ENCODE assay signal across 15 mouse cellular contexts in genomic region chr8:126707300-126707902, GRCm38 (mm10).
A peak's percentile ranks its signal among the peaks of the same experiment; 100 is the strongest.
DNase-seq lines count a peak whose midpoint lies in the region; ATAC-seq and TF ChIP-seq lines count a peak whose summit lies in the region.
"Had no signal": no experiment of that assay in that cellular context is flagged by ENCODE, and none has a peak within 500 bp of the region (broad histone marks: within the 10 kb centered on the region; RNA-seq: fewer than 3 reads in every experiment).

No protein-coding gene starts in this region.

- ATAC-seq in liver, embryonic 11.5 days (replicated peaks; ENCODE audit: low FRiP score): no peak
- peak; percentile 41 for ATAC-seq in liver, postnatal 0 days

- no peak overlapping the region for H3K4me3 ChIP-seq in liver, adult 2 months (ENCODE audit: insufficient read depth, low read depth, low read length)
- H3K4me3 ChIP-seq in liver, embryonic 11.5 days (ENCODE audit: low read depth, low read length): no peak overlapping the region
- no peak overlapping the region for H3K4me3 ChIP-seq in liver, postnatal 0 days (ENCODE audit: low read depth, low read length)
- H3K4me3 ChIP-seq: midbrain, embryonic 12.5 days; stomach, embryonic 15.5 days had no signal

- H3K36me3 ChIP-seq in liver, adult 2 months (ENCODE audit: control insufficient read depth, insufficient read depth, low read length): no peaks in the 10 kb centered on the region
- H3K36me3 ChIP-seq in liver, embryonic 11.5 days (ENCODE audit: control insufficient read depth, insufficient read depth, low read length): no peaks in the 10 kb centered on the region
- H3K36me3 ChIP-seq in liver, postnatal 0 days (replicated peaks; ENCODE audit: insufficient read depth, low read length): no peaks in the 10 kb centered on the region
- H3K36me3 ChIP-seq: midbrain, embryonic 12.5 days; stomach, embryonic 15.5 days had no signal

- H3K4me2 ChIP-seq in liver, embryonic 11.5 days: no peak overlapping the region
- H3K4me2 ChIP-seq in liver, postnatal 0 days (ENCODE audit: low read depth, low read length): no peak overlapping the region
- H3K4me2 ChIP-seq: midbrain, embryonic 12.5 days; stomach, embryonic 15.5 days had no signal

- TF ChIP-seq CTCF in liver, adult 2 months (IDR thresholded peaks at IDR 0.05; ENCODE audit: low read depth, low read length): no peak
- no peak for TF ChIP-seq CTCF in brain, embryonic 14.5 days (IDR thresholded peaks at IDR 0.05; ENCODE audit: borderline replicate concordance, extremely low read depth, insufficient read depth, insufficient read length)
- TF ChIP-seq CTCF in liver, postnatal 0 days (IDR thresholded peaks at IDR 0.05; ENCODE audit: low read depth): peak; percentile 28; the same call in 1 of the 2 replicates

- TF ChIP-seq POLR2A in liver, adult 2 months (IDR thresholded peaks at IDR 0.05; ENCODE audit: extremely low read depth, insufficient read depth, low read length): no peak
- TF ChIP-seq POLR2A in brain, embryonic 14.5 days (IDR thresholded peaks at IDR 0.05; ENCODE audit: borderline replicate concordance, extremely low read depth, insufficient read depth, insufficient read length, poor library complexity, severe bottlenecking): no peak

- H3K27me3 ChIP-seq in liver, adult 2 months (ENCODE audit: control insufficient read depth, insufficient read depth, low read length): no peaks in the 10 kb centered on the region
- H3K27me3 ChIP-seq in liver, embryonic 11.5 days (replicated peaks; ENCODE audit: control insufficient read depth, insufficient read depth, low read length): no peaks in the 10 kb centered on the region
- H3K27me3 ChIP-seq in liver, postnatal 0 days (ENCODE audit: insufficient read depth, low read length): no peaks in the 10 kb centered on the region
- H3K27me3 ChIP-seq: midbrain, embryonic 12.5 days; stomach, embryonic 15.5 days had no signal

- peak; percentile 73 for DNase-seq in liver, adult 2 months (ENCODE audit: extremely low read depth, low read depth, low spot score)
- DNase-seq in liver, embryonic 11.5 days (ENCODE audit: low spot score): no peak
- peak; percentile 27 for DNase-seq in adipocyte (ENCODE audit: low spot score)
- peak; percentile 74 for DNase-seq in brain, embryonic 14.5 days (ENCODE audit: low read depth)
- peak; percentile 39 for DNase-seq in liver, postnatal 0 days
- DNase-seq in right cerebral cortex, adult 2 months (ENCODE audit: low spot score in 2 of 2): no peak
- DNase-seq in urinary bladder, postnatal 10 days (ENCODE audit: low spot score): no peak
- DNase-seq: adrenal gland, postnatal 36 days; cerebellum, adult 2 months; gastrocnemius, postnatal 36 days; heart, postnatal 4 days; right cerebral cortex, postnatal 14 days; thymus, postnatal 4 days had no signal

- 40% methylated on average over 6 of the region's 6 CpGs for WGBS in liver, adult 2 months
- 73% methylated on average over 6 of the region's 6 CpGs for WGBS in liver, embryonic 11.5 days
- 43% methylated on average over 5 of the region's 6 CpGs for WGBS in liver, postnatal 0 days (ENCODE audit: insufficient replicate concordance)

- no peaks in the 10 kb centered on the region for H3K79me2 ChIP-seq in liver, adult 2 months (ENCODE audit: control insufficient read depth, insufficient read depth, low read length)

- H3K4me1 ChIP-seq in liver, adult 2 months (ENCODE audit: control insufficient read depth, insufficient read depth, low read length): peaks cover 15% of the 10 kb centered on the region
- H3K4me1 ChIP-seq in liver, embryonic 11.5 days (replicated peaks; ENCODE audit: control insufficient read depth, insufficient read depth, low read length): peaks cover 3% of the 10 kb centered on the region; the same call in 1 of the 2 replicates
- peaks cover 46% of the 10 kb centered on the region for H3K4me1 ChIP-seq in liver, postnatal 0 days (ENCODE audit: insufficient read depth)
- H3K4me1 ChIP-seq: stomach, embryonic 15.5 days had no signal

- no peak overlapping the region for H3K9ac ChIP-seq in liver, adult 2 months (ENCODE audit: low read depth, low read length)
- H3K9ac ChIP-seq in liver, embryonic 11.5 days (ENCODE audit: low read depth, low read length): no peak overlapping the region
- 0 out of 2 replicates have a peak overlapping the region, but pooled peaks have one; percentile 11 for H3K9ac ChIP-seq in liver, postnatal 0 days (replicated peaks)
- H3K9ac ChIP-seq: midbrain, embryonic 12.5 days; stomach, embryonic 15.5 days had no signal

- H3K27ac ChIP-seq in liver, adult 2 months (replicated peaks; ENCODE audit: insufficient read depth, low read depth, low read length): no peak overlapping the region; the same call in 1 of the 2 replicates
- no peak overlapping the region for H3K27ac ChIP-seq in liver, embryonic 11.5 days (ENCODE audit: low read depth, low read length)
- H3K27ac ChIP-seq in liver, postnatal 0 days (ENCODE audit: low read depth): peak overlapping the region; percentile 76
- H3K27ac ChIP-seq: midbrain, embryonic 12.5 days; stomach, embryonic 15.5 days had no signal

- no peaks in the 10 kb centered on the region for H3K9me3 ChIP-seq in liver, embryonic 11.5 days (ENCODE audit: control insufficient read depth, low read length)
- no peaks in the 10 kb centered on the region for H3K9me3 ChIP-seq in liver, postnatal 0 days (ENCODE audit: low read length)
- H3K9me3 ChIP-seq: midbrain, embryonic 12.5 days; stomach, embryonic 15.5 days had no signal

- TF ChIP-seq EP300 in liver, postnatal 0 days (IDR thresholded peaks at IDR 0.05; ENCODE audit: low read depth): no peak

Comparison
In these comparisons a context has a peak if more than half of its experiments do, and no peak if none do; other contexts are left out.
1. DNase-seq: peak in liver, adult 2 months (single experiment), adipocyte (single experiment), brain, embryonic 14.5 days (single experiment) and liver, postnatal 0 days (single experiment); none in liver, embryonic 11.5 days (single experiment), right cerebral cortex, adult 2 months (0 of 2) and urinary bladder, postnatal 10 days (single experiment).